Mouse (Mus musculus): ENCODE data around the gene Prmt1. TPM values are rescaled to one million over a fixed set of nuclear protein-coding genes. Genes with fewer than 3 reads are reported as not detected.

Prmt1 gene
- 355 and 387 TPM in 2 replicates for polyA plus RNA-seq (2015; fragmentation: Nextera tagmentation; extraction: Ambion mirVana)

DNA sequence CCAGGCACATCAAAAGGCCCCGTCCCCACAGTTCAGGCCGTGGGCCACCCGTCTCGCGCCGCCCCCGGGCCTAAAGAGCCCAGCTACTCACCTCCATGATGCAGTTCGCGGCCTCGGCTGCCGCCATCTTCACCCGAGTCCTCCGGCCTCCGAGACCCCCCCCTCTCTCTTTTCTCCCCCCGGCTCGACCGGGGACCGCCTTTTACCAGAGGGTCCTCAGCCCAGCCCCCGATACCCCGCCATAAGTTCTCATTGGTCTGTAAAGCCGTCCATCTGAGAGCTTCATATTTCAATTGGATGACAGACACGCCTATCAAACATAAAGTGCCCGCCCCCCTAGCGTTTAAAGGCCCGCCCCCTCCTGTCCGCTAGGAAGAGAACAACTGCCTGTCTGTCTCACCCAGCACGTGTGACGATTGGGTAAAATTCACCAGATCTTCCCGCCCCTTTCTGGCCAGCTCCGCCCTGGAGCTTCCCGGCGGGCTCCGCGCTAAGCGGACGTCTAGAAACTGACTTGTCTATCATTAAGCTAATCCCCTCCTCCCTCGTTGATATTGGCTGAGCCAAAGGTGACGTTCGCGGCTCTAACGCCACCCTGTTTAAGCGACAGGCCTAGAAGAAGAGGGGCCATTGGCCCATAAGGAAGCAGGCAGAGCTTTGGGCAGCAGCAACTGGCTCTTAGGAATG, at the start of gene Prmt1:
Gene Prmt1, minus strand, starts transcription at position 377 of the 687 bp plus-strand sequence.
- peaks cover 28% of the 10 kb centered on the region for H3K4me1 ChIP-seq (ENCODE audit: control insufficient read depth, insufficient read depth, low read length)
- ATAC-seq (replicated peaks; ENCODE audit: extremely low read depth, insufficient read depth, low FRiP score) = peak; percentile 95
- H3K4me2 ChIP-seq (ENCODE audit: low read depth, low read length) = peak within 1 kb of the TSS; percentile 82
- peaks cover 18% of the 10 kb centered on the region for H3K36me3 ChIP-seq (ENCODE audit: control insufficient read depth, insufficient read depth)
- peak within 1 kb of the TSS; percentile 99 for H3K9ac ChIP-seq (ENCODE audit: low read length)
- H3K9me3 ChIP-seq (replicated peaks; ENCODE audit: control insufficient read depth, low read length) = no peaks in the 10 kb centered on the region
- WGBS = under 1% methylated on average over 42 of the region's 42 CpGs
- peak within 1 kb of the TSS; percentile 99 for H3K4me3 ChIP-seq (ENCODE audit: low read length)
- H3K27me3 ChIP-seq (ENCODE audit: control insufficient read depth, insufficient read depth, low read length) = no peaks in the 10 kb centered on the region
- H3K27ac ChIP-seq (ENCODE audit: low read length) = peak within 1 kb of the TSS; percentile 97

DNA sequence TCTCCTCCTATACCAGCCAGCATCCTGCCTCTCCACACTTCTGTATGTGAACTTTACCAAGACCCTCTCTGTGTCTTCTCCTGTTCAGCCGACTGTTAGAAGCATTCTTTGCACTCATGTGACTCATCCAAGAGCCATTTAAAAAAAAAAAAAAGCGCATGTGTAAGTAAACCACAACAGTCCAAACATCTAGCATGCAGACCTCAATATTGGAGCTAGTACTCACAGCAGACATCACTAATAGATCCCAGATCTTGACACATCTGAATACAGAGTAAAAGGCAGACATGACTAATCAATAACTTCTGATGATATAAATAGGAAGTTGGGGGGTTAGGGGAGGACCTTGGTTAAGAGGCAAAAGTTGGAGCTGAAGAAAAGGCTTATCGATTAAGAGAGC, 49.3 kb upstream of the Prmt1 start:
- H3K36me3 ChIP-seq (ENCODE audit: control insufficient read depth, insufficient read depth) = peaks cover 70% of the 10 kb centered on the region
- H3K4me1 ChIP-seq (ENCODE audit: control insufficient read depth, insufficient read depth, low read length) = no peaks in the 10 kb centered on the region
- no peak overlapping the region for H3K4me2 ChIP-seq (ENCODE audit: low read depth, low read length)
- WGBS = 84% methylated on average over 3 of the region's 3 CpGs
- H3K27me3 ChIP-seq (ENCODE audit: control insufficient read depth, insufficient read depth, low read length) = no peaks in the 10 kb centered on the region
- no peaks in the 10 kb centered on the region for H3K9me3 ChIP-seq (replicated peaks; ENCODE audit: control insufficient read depth, low read length)
- no peak overlapping the region for H3K4me3 ChIP-seq (ENCODE audit: low read length)
- H3K27ac ChIP-seq (ENCODE audit: low read length) = no peak overlapping the region
- no peak for ATAC-seq (replicated peaks; ENCODE audit: extremely low read depth, insufficient read depth, low FRiP score)
- H3K9ac ChIP-seq (ENCODE audit: low read length) = no peak overlapping the region

DNA sequence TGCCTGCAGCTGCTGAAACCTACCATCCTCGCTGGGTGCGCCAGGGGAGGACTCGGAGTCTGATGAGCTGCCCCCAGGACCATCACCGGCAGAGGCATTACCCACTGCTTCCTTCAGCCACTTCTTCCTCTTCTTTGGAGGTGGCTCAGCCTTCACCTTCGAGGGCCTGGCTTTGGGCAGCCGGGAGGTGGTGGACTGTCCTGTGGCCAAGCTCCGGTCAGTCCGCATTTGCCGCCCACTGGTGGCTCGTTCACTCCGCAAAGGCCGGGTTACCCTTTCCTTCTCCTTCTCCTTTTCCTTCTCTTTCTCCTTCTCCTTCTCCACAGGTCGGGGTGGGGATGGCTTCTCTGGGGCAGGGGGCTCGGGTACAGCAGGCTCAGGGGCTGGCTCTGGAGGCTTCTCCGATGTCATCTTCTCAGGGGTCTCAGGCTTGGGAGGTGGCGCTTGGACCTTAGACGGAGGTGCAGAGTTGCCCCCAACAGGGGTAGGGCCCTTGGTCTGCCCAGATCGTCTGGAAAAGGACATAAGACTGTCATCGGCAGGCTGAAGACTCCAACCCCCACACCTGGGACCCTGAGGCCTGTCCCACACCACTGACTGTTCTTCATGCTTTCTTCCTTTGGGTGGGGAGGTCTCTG, 47.5 kb upstream of the Prmt1 start:
- no peaks in the 10 kb centered on the region for H3K9me3 ChIP-seq (replicated peaks; ENCODE audit: control insufficient read depth, low read length)
- no peak overlapping the region for H3K4me3 ChIP-seq (ENCODE audit: low read length)
- H3K4me1 ChIP-seq (ENCODE audit: control insufficient read depth, insufficient read depth, low read length) = no peaks in the 10 kb centered on the region
- H3K4me2 ChIP-seq (ENCODE audit: low read depth, low read length) = no peak overlapping the region
- no peak for ATAC-seq (replicated peaks; ENCODE audit: extremely low read depth, insufficient read depth, low FRiP score)
- no peak overlapping the region for H3K9ac ChIP-seq (ENCODE audit: low read length)
- H3K36me3 ChIP-seq (ENCODE audit: control insufficient read depth, insufficient read depth) = peaks cover 68% of the 10 kb centered on the region
- no peaks in the 10 kb centered on the region for H3K27me3 ChIP-seq (ENCODE audit: control insufficient read depth, insufficient read depth, low read length)
- no peak overlapping the region for H3K27ac ChIP-seq (ENCODE audit: low read length)
- WGBS = 91% methylated on average over 19 of the region's 19 CpGs

- Histone ChIP-seq H3K4me3 (ENCODE audit: low read length) (no peak overlapping the region), H3K27me3 (ENCODE audit: control insufficient read depth, insufficient read depth, low read length) (no peaks in the 10 kb centered on the region), H3K9me3 (replicated peaks; ENCODE audit: control insufficient read depth, low read length) (no peaks in the 10 kb centered on the region), H3K36me3 (ENCODE audit: control insufficient read depth, insufficient read depth) (peaks cover 73% of the 10 kb centered on the region), H3K27ac (ENCODE audit: low read length) (no peak overlapping the region), H3K9ac (ENCODE audit: low read length) (no peak overlapping the region), H3K4me2 (ENCODE audit: low read depth, low read length) (no peak overlapping the region), H3K4me1 (ENCODE audit: control insufficient read depth, insufficient read depth, low read length) (no peaks in the 10 kb centered on the region)
- ATAC-seq (replicated peaks; ENCODE audit: extremely low read depth, insufficient read depth, low FRiP score) = no peak
- 95% methylated on average over 8 of the region's 8 CpGs for WGBS
These were observed 44.5 kb upstream of the Prmt1 start for GRCm38 (mm10) chr7:45030857-45031256.

DNA sequence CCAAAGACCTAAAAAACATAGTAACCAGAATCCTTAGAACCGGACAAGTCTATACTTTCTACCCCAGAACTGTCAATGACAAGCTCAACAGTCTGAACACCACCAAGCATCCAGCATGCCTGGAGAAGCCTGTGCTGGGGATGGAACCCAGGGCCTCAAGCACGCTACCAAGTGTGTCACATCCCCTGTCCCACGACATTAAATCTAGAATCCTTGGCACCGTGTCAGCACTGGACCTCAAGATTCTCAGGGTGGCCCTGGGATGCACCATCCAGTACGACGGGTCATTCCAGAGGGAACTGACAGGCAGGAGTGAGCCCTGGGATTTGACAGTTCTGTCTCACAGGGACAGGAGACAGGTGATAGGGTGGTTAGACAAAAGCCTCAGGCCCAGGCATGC, 43.6 kb upstream of the Prmt1 start:
- Histone ChIP-seq H3K4me1 (ENCODE audit: control insufficient read depth, insufficient read depth, low read length) (no peaks in the 10 kb centered on the region), H3K27me3 (ENCODE audit: control insufficient read depth, insufficient read depth, low read length) (no peaks in the 10 kb centered on the region), H3K27ac (ENCODE audit: low read length) (no peak overlapping the region), H3K4me2 (ENCODE audit: low read depth, low read length) (no peak overlapping the region), H3K9ac (ENCODE audit: low read length) (no peak overlapping the region), H3K4me3 (ENCODE audit: low read length) (no peak overlapping the region), H3K36me3 (ENCODE audit: control insufficient read depth, insufficient read depth) (peaks cover 66% of the 10 kb centered on the region), H3K9me3 (replicated peaks; ENCODE audit: control insufficient read depth, low read length) (no peaks in the 10 kb centered on the region)
- 85% methylated on average over 6 of the region's 6 CpGs for WGBS
- no peak for ATAC-seq (replicated peaks; ENCODE audit: extremely low read depth, insufficient read depth, low FRiP score)

GRCm38 (mm10) chr7:45028351-45028750, 42.0 kb upstream of the Prmt1 start:
- no peak for ATAC-seq (replicated peaks; ENCODE audit: extremely low read depth, insufficient read depth, low FRiP score)

DNA sequence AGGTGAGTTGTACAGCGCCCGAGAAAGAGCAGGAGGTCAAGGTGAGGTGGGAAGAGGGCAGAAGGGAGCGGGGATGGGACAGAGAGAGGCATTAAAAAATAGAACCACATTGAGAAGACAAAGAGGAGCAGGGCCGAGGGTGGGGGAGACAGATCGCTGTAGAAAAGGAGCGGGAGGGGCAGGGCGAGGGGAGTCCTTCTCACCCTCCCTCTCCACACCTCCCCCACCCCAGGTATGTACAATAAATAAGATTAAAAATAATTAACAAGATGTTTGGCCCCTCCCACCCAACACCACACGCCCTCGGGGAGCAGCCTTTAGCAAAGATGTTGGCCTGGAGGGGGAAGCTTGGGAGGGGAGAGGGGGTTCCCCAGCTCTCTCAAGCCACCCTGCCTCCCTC, 41.4 kb upstream of the Prmt1 start:
- Histone ChIP-seq H3K9me3 (replicated peaks; ENCODE audit: control insufficient read depth, low read length) (no peaks in the 10 kb centered on the region), H3K27me3 (ENCODE audit: control insufficient read depth, insufficient read depth, low read length) (no peaks in the 10 kb centered on the region), H3K27ac (ENCODE audit: low read length) (no peak overlapping the region), H3K4me2 (ENCODE audit: low read depth, low read length) (no peak overlapping the region), H3K36me3 (ENCODE audit: control insufficient read depth, insufficient read depth) (peaks cover 46% of the 10 kb centered on the region), H3K9ac (ENCODE audit: low read length) (no peak overlapping the region), H3K4me3 (ENCODE audit: low read length) (no peak overlapping the region), H3K4me1 (ENCODE audit: control insufficient read depth, insufficient read depth, low read length) (no peaks in the 10 kb centered on the region)
- no peak for ATAC-seq (replicated peaks; ENCODE audit: extremely low read depth, insufficient read depth, low FRiP score)
- 89% methylated on average over 9 of the region's 9 CpGs for WGBS

More at GRCm38 (mm10) chr7:45028351-45028750, 42.0 kb upstream of the Prmt1 start:
- H3K4me3 ChIP-seq (ENCODE audit: low read length) = no peak overlapping the region
- no peaks in the 10 kb centered on the region for H3K4me1 ChIP-seq (ENCODE audit: control insufficient read depth, insufficient read depth, low read length)
- 87% methylated on average over 11 of the region's 11 CpGs for WGBS
- no peak overlapping the region for H3K9ac ChIP-seq (ENCODE audit: low read length)
- peaks cover 50% of the 10 kb centered on the region for H3K36me3 ChIP-seq (ENCODE audit: control insufficient read depth, insufficient read depth)
- H3K4me2 ChIP-seq (ENCODE audit: low read depth, low read length) = no peak overlapping the region
- no peaks in the 10 kb centered on the region for H3K27me3 ChIP-seq (ENCODE audit: control insufficient read depth, insufficient read depth, low read length)
- no peaks in the 10 kb centered on the region for H3K9me3 ChIP-seq (replicated peaks; ENCODE audit: control insufficient read depth, low read length)
- no peak overlapping the region for H3K27ac ChIP-seq (ENCODE audit: low read length)

DNA sequence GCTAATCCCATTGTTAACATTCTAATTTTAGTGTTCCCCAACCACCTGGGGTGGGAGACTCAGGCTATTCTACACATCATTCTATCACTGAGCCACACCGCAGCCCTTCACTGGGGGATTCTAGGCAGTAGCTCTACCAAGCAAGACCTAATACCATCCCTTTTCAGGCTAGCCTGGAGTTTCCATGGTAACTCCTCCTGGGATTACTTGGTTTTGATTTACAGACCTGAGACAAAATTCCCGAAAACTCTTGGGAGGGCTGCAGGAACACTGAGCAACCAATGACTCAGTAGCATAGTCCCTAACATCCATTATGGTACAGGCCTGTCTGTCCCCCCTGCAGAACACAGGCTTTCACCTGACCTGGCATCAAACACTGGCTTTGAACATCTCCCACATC, 39.9 kb upstream of the Prmt1 start:
- WGBS = 68% methylated on average over 2 of the region's 2 CpGs
- no peak overlapping the region for H3K4me3 ChIP-seq (ENCODE audit: low read length)
- no peaks in the 10 kb centered on the region for H3K27me3 ChIP-seq (ENCODE audit: control insufficient read depth, insufficient read depth, low read length)
- peaks cover 38% of the 10 kb centered on the region for H3K36me3 ChIP-seq (ENCODE audit: control insufficient read depth, insufficient read depth)
- H3K27ac ChIP-seq (ENCODE audit: low read length) = no peak overlapping the region
- no peak overlapping the region for H3K9ac ChIP-seq (ENCODE audit: low read length)
- no peak for ATAC-seq (replicated peaks; ENCODE audit: extremely low read depth, insufficient read depth, low FRiP score)
- H3K4me1 ChIP-seq (ENCODE audit: control insufficient read depth, insufficient read depth, low read length) = no peaks in the 10 kb centered on the region
- no peaks in the 10 kb centered on the region for H3K9me3 ChIP-seq (replicated peaks; ENCODE audit: control insufficient read depth, low read length)
- no peak overlapping the region for H3K4me2 ChIP-seq (ENCODE audit: low read depth, low read length)

GRCm38 (mm10) chr7:45025601-45026220, 39.3 kb upstream of the Prmt1 start:
- peaks cover 34% of the 10 kb centered on the region for H3K36me3 ChIP-seq (ENCODE audit: control insufficient read depth, insufficient read depth)
- ATAC-seq (replicated peaks; ENCODE audit: extremely low read depth, insufficient read depth, low FRiP score) = no peak
- no peaks in the 10 kb centered on the region for H3K4me1 ChIP-seq (ENCODE audit: control insufficient read depth, insufficient read depth, low read length)
- no peak overlapping the region for H3K4me2 ChIP-seq (ENCODE audit: low read depth, low read length)
- H3K9me3 ChIP-seq (replicated peaks; ENCODE audit: control insufficient read depth, low read length) = no peaks in the 10 kb centered on the region
- H3K4me3 ChIP-seq (ENCODE audit: low read length) = no peak overlapping the region
- WGBS = 71% methylated on average over 8 of the region's 8 CpGs
- H3K27ac ChIP-seq (ENCODE audit: low read length) = no peak overlapping the region
- no peak overlapping the region for H3K9ac ChIP-seq (ENCODE audit: low read length)
- no peaks in the 10 kb centered on the region for H3K27me3 ChIP-seq (ENCODE audit: control insufficient read depth, insufficient read depth, low read length)
